Mouse (Mus musculus) limb, embryonic 14.5 days (tissue): ENCODE results near the gene Fam83c. TPM values are rescaled to one million over a fixed set of nuclear protein-coding genes. Genes with fewer than 3 reads are reported as not detected.

Source experiments
- ATAC-seq: fragments of 200-750 bp; cut with Nextera tagmentation; 2 replicates; pipeline ENCODE4 v1.8.0; 2017; ENCODE audit warnings: low read depth, moderate number of reproducible peaks, moderate TSS enrichment; ENCODE audit not compliant: low FRiP score
- DNase-seq: peaks from one replicate; pipeline ENCODE4 v3.0.0-alpha.2; 2015; ENCODE audit warnings: low spot score
- H3K27ac ChIP-seq: fragments of 300-500 bp; sonication (generic); replicated peaks from 2 replicates; pipeline ENCODE4 v1.5.1; 2014; ENCODE audit warnings: low read depth, mild to moderate bottlenecking, low read length, moderate library complexity, mixed read lengths
- H3K27me3 ChIP-seq: fragments of 300-500 bp; sonication (generic); 2 replicates; pipeline ENCODE4 v1.6.1; 2014; ENCODE audit warnings: low read length, mixed read lengths; ENCODE audit not compliant: control insufficient read depth, insufficient read depth
- H3K36me3 ChIP-seq: fragments of 300-500 bp; sonication (generic); 2 replicates; pipeline ENCODE4 v1.6.1; 2014; ENCODE audit warnings: mild to moderate bottlenecking, low read length, moderate library complexity, mixed read lengths; ENCODE audit not compliant: control insufficient read depth, insufficient read depth
- H3K4me1 ChIP-seq: fragments of 300-500 bp; sonication (generic); 2 replicates; pipeline ENCODE4 v1.6.1; 2014; ENCODE audit warnings: antibody characterized with exemption, low read length, mixed read lengths; ENCODE audit not compliant: control insufficient read depth, insufficient read depth
- H3K4me2 ChIP-seq: fragments of 300-500 bp; sonication (generic); replicated peaks from 2 replicates; pipeline ENCODE4 v1.6.1; 2014; ENCODE audit warnings: low read depth, mild to moderate bottlenecking, low read length, moderate library complexity; ENCODE audit not compliant: severe bottlenecking
- H3K4me3 ChIP-seq: fragments of 300-500 bp; sonication (generic); replicated peaks from 2 replicates; pipeline ENCODE4 v1.5.1; 2014; ENCODE audit warnings: low read length
- H3K9ac ChIP-seq: fragments of 300-500 bp; sonication (generic); 2 replicates; pipeline ENCODE4 v1.6.1; 2014; ENCODE audit warnings: mild to moderate bottlenecking, low read depth, low read length, moderate library complexity; ENCODE audit not compliant: severe bottlenecking
- H3K9me3 ChIP-seq: fragments of 300-500 bp; sonication (generic); 2 replicates; pipeline ENCODE4 v1.6.1; 2016; ENCODE audit warnings: low read length; ENCODE audit not compliant: control insufficient read depth
- POLR2A ChIP-seq: fragments of 200-500 bp; IDR thresholded peaks from 2 replicates; pipeline ENCODE4 v1.8.0; 2012; ENCODE audit warnings: inconsistent platforms, mild to moderate bottlenecking, moderate library complexity, borderline replicate concordance; ENCODE audit not compliant: insufficient read depth, insufficient read length; ENCODE audit errors: extremely low read depth
- WGBS: fragments of 180-500 bp; shearing (Covaris S2); extraction: QIAGEN DNeasy Blood & Tissue Kit; methylation state at CpG from one replicate; pipeline ENCODE4 v1.1.7; 2014; 5-methylcytosine and 5-hydroxymethylcytosine counted together
- polyA plus RNA-seq, 2 experiments: library from polyadenylated mRNA; depleted of rRNA in 1 of 2; stranded (reverse) in 1 of 2; unstranded in 1 of 2; fragments of >200 nt; fragmentation: Nextera tagmentation in 1 of 2; extraction: Ambion mirVana in 1 of 2; gene quantifications; 2 replicates each; pipeline versions ENCODE4 v1.2.1 to v1.2.3; 2012 to 2014

Gene Fam83c
- polyA plus RNA-seq, 2 experiments, result 2.0 to 2.1 TPM

DNA sequence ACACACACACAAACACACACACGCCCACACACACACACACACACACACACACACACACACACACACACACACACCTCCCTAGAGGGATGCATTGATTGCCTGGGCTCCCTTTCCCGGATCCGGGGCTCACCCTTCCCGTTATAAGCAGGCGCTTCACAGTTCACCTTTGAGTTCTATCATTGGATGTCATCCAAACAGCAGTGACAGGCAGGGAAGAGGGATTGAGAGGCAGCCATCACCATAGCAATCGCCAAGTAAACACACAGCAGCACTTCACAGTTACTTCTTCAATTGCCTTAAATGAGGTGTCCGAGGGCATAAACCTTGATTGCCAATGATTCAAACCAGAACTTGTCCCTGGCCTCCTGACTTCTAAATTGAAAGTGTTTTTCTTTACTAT is 55.6 kb downstream of the Fam83c start:
- no peak for ATAC-seq
- H3K9me3 ChIP-seq, result no peaks in the 10 kb centered on the region
- 41% methylated on average over 7 of the region's 7 CpGs for WGBS
- TF ChIP-seq POLR2A, result no peak
- H3K4me3 ChIP-seq, result no peak overlapping the region
- 0 out of 2 replicates have a peak, but pooled peaks cover 3% of the 10 kb centered on the region for H3K4me1 ChIP-seq
- no peaks in the 10 kb centered on the region for H3K36me3 ChIP-seq
- no peak overlapping the region for H3K4me2 ChIP-seq
- DNase-seq, result no peak
- peaks cover 29% of the 10 kb centered on the region for H3K27me3 ChIP-seq
- no peak overlapping the region for H3K9ac ChIP-seq
- H3K27ac ChIP-seq, result no peak overlapping the region

DNA sequence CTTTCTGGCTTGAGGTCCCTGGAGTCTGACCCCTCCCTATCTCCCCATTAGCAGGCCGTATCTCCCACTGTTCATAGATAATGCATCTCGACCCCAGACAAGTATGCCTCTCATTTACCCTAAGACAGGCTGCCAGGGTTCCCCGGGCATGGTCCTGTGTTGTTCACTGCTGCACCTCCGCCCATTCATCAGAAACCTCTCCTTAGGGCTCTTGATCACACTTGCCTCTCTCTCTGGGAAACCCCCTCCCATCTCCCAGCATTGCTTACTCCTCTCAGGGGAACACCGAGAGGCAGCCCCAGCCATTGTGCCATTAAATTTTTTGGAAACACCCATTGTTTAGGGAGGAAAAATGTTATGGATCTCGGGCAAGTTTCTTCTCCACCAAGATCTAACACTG is 56.6 kb downstream of the Fam83c start:
- WGBS, result 72% methylated on average over 6 of the region's 6 CpGs
- Histone ChIP-seq H3K9ac (no peak overlapping the region), H3K27me3 (peaks cover 39% of the 10 kb centered on the region)

DNA sequence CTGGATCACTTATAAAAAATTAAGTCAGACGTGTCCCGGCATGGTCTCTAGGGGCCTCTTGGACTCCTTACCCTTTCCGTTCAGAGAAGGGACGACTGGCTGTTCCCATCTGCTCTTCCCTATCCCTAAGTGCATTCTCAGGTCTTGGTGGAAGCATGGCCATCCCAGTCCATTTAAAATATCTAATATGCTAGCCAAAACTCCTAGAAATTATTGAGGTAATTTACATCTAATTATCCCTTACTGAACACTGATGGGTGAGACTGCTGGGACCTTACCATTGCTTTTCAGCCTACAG is 57.0 kb downstream of the Fam83c start:
- ATAC-seq (no peak), DNase-seq (no peak)
- Histone ChIP-seq H3K36me3 (no peaks in the 10 kb centered on the region), H3K4me2 (no peak overlapping the region), H3K27me3 (peaks cover 42% of the 10 kb centered on the region), H3K4me1 (0 out of 2 replicates have a peak, but pooled peaks cover 3% of the 10 kb centered on the region), H3K27ac (no peak overlapping the region), H3K4me3 (no peak overlapping the region), H3K9me3 (no peaks in the 10 kb centered on the region), H3K9ac (no peak overlapping the region)
- 75% methylated on average over 4 of the region's 4 CpGs for WGBS
- TF ChIP-seq POLR2A, result no peak

More for the DNA sequence above, 56.6 kb downstream of the Fam83c start:
- no peak for ATAC-seq
- no peak for TF ChIP-seq POLR2A
- H3K9me3 ChIP-seq, result no peaks in the 10 kb centered on the region
- no peaks in the 10 kb centered on the region for H3K36me3 ChIP-seq
- no peak overlapping the region for H3K4me3 ChIP-seq
- DNase-seq, result no peak
- 0 out of 2 replicates have a peak, but pooled peaks cover 3% of the 10 kb centered on the region for H3K4me1 ChIP-seq
- H3K4me2 ChIP-seq, result no peak overlapping the region
- no peak overlapping the region for H3K27ac ChIP-seq

Other genes starting within 250 kb of the Fam83c start
- 16.3 and 21.3 TPM in 2 replicates for gene Gss, start 242.0 kb downstream of the Fam83c start, polyA plus RNA-seq (2012; rRNA removed)
- gene Gss, start 242.0 kb downstream of the Fam83c start, polyA plus RNA-seq (2014; fragmentation: Nextera tagmentation; extraction: Ambion mirVana), result 24.9 and 28.7 TPM in 2 replicates
- gene Myh7b, start 223.6 kb downstream of the Fam83c start, polyA plus RNA-seq (2012; rRNA removed), result 21.9 and 27.0 TPM in 2 replicates
- gene Myh7b, start 223.6 kb downstream of the Fam83c start, polyA plus RNA-seq (2014; fragmentation: Nextera tagmentation; extraction: Ambion mirVana), result 3.6 and 5.0 TPM in 2 replicates
- gene Trpc4ap, start 142.5 kb downstream of the Fam83c start, polyA plus RNA-seq (2012; rRNA removed), result 166 and 196 TPM in 2 replicates
- 140 and 153 TPM in 2 replicates for gene Trpc4ap, start 142.5 kb downstream of the Fam83c start, polyA plus RNA-seq (2014; fragmentation: Nextera tagmentation; extraction: Ambion mirVana)
- gene Edem2, start 105.4 kb downstream of the Fam83c start, polyA plus RNA-seq (2012; rRNA removed), result 36.1 and 38.5 TPM in 2 replicates
- gene Edem2, start 105.4 kb downstream of the Fam83c start, polyA plus RNA-seq (2014; fragmentation: Nextera tagmentation; extraction: Ambion mirVana), result 31.3 and 35.0 TPM in 2 replicates
- not detected in 2 replicates for gene Gm17581, start 99.0 kb downstream of the Fam83c start, polyA plus RNA-seq (2012; rRNA removed)
- not detected in 2 replicates for gene Gm17581, start 99.0 kb downstream of the Fam83c start, polyA plus RNA-seq (2014; fragmentation: Nextera tagmentation; extraction: Ambion mirVana)
- 6.2 and 8.2 TPM in 2 replicates for gene Procr, start 83.7 kb downstream of the Fam83c start, polyA plus RNA-seq (2012; rRNA removed)
- gene Procr, start 83.7 kb downstream of the Fam83c start, polyA plus RNA-seq (2014; fragmentation: Nextera tagmentation; extraction: Ambion mirVana), result 4.3 and 5.2 TPM in 2 replicates
- gene Mmp24, start 59.5 kb downstream of the Fam83c start, polyA plus RNA-seq (2012; rRNA removed), result 0.30 and 0.44 TPM in 2 replicates
- gene Mmp24, start 59.5 kb downstream of the Fam83c start, polyA plus RNA-seq (2014; fragmentation: Nextera tagmentation; extraction: Ambion mirVana), result 0.04 and 0.07 TPM in 2 replicates
- 20.6 and 22.2 TPM in 2 replicates for gene BC029722, start 15.4 kb downstream of the Fam83c start, polyA plus RNA-seq (2012; rRNA removed)
- 12.1 and 14.1 TPM in 2 replicates for gene BC029722, start 15.4 kb downstream of the Fam83c start, polyA plus RNA-seq (2014; fragmentation: Nextera tagmentation; extraction: Ambion mirVana)
- 95.8 and 98.7 TPM in 2 replicates for gene Eif6, start 7.9 kb downstream of the Fam83c start, polyA plus RNA-seq (2012; rRNA removed)
- gene Eif6, start 7.9 kb downstream of the Fam83c start, polyA plus RNA-seq (2014; fragmentation: Nextera tagmentation; extraction: Ambion mirVana), result 170 and 174 TPM in 2 replicates
- gene Uqcc1, start 95.5 kb upstream of the Fam83c start, polyA plus RNA-seq (2012; rRNA removed), result 32.6 and 42.1 TPM in 2 replicates
- gene Uqcc1, start 95.5 kb upstream of the Fam83c start, polyA plus RNA-seq (2014; fragmentation: Nextera tagmentation; extraction: Ambion mirVana), result 57.2 and 58.5 TPM in 2 replicates
- 0.13 TPM in 1 of 2 replicates, not detected in the other for gene Gm15557, start 105.9 kb upstream of the Fam83c start, polyA plus RNA-seq (2012; rRNA removed)
- 0.17 and 0.18 TPM in 2 replicates for gene Gm15557, start 105.9 kb upstream of the Fam83c start, polyA plus RNA-seq (2014; fragmentation: Nextera tagmentation; extraction: Ambion mirVana)
- 40.9 and 58.7 TPM in 2 replicates for gene Gdf5, start 110.5 kb upstream of the Fam83c start, polyA plus RNA-seq (2012; rRNA removed)
- gene Gdf5, start 110.5 kb upstream of the Fam83c start, polyA plus RNA-seq (2014; fragmentation: Nextera tagmentation; extraction: Ambion mirVana), result 64.8 and 87.0 TPM in 2 replicates
- 24.5 and 31.3 TPM in 2 replicates for gene Cep250, start 121.6 kb upstream of the Fam83c start, polyA plus RNA-seq (2012; rRNA removed)
- 19.4 and 20.1 TPM in 2 replicates for gene Cep250, start 121.6 kb upstream of the Fam83c start, polyA plus RNA-seq (2014; fragmentation: Nextera tagmentation; extraction: Ambion mirVana)
- 3.7 and 4.6 TPM in 2 replicates for gene 6430550D23Rik, start 173.1 kb upstream of the Fam83c start, polyA plus RNA-seq (2012; rRNA removed)
- 1.9 and 2.6 TPM in 2 replicates for gene 6430550D23Rik, start 173.1 kb upstream of the Fam83c start, polyA plus RNA-seq (2014; fragmentation: Nextera tagmentation; extraction: Ambion mirVana)
- gene Ergic3, start 173.2 kb upstream of the Fam83c start, polyA plus RNA-seq (2012; rRNA removed), result 261 and 271 TPM in 2 replicates
- 264 and 273 TPM in 2 replicates for gene Ergic3, start 173.2 kb upstream of the Fam83c start, polyA plus RNA-seq (2014; fragmentation: Nextera tagmentation; extraction: Ambion mirVana)
- gene Fer1l4, start 218.1 kb upstream of the Fam83c start, polyA plus RNA-seq (2012; rRNA removed), result 0.03 and 0.11 TPM in 2 replicates
- gene Fer1l4, start 218.1 kb upstream of the Fam83c start, polyA plus RNA-seq (2014; fragmentation: Nextera tagmentation; extraction: Ambion mirVana), result not detected in 2 replicates
- 5.7 and 7.9 TPM in 2 replicates for gene Spag4, start 230.3 kb upstream of the Fam83c start, polyA plus RNA-seq (2012; rRNA removed)
- gene Spag4, start 230.3 kb upstream of the Fam83c start, polyA plus RNA-seq (2014; fragmentation: Nextera tagmentation; extraction: Ambion mirVana), result 2.1 and 3.0 TPM in 2 replicates